In genomic region chr8:108748095-108748494, GRCm38 (mm10) we compare ENCODE assay signal across 12 mouse cellular contexts.
DNase-seq lines count a peak whose midpoint lies in the region; ATAC-seq and TF ChIP-seq lines count a peak whose summit lies in the region.
"Had no signal": no experiment of that assay in that cellular context is flagged by ENCODE, and none has a peak within 500 bp of the region (broad histone marks: within the 10 kb centered on the region; RNA-seq: fewer than 3 reads in every experiment).

No protein-coding gene starts in this region.

- ATAC-seq in heart, embryonic 12.5 days (ENCODE audit: insufficient number of reproducible peaks, low FRiP score), result no peak
- ATAC-seq in lung, embryonic 14.5 days (ENCODE audit: insufficient read depth), result no peak
- no peak for ATAC-seq in liver, embryonic 12.5 days
- ATAC-seq: CD4-positive, CD25-positive, alpha-beta regulatory T cell, adult 4 months had no signal

- peak overlapping the region; percentile 29 for H3K4me2 ChIP-seq in heart, embryonic 12.5 days
- peak overlapping the region; percentile 32; the same call in 1 of the 2 replicates for H3K4me2 ChIP-seq in lung, embryonic 14.5 days
- peak overlapping the region; percentile 37 for H3K4me2 ChIP-seq in liver, embryonic 12.5 days

- no peaks in the 10 kb centered on the region for H3K36me3 ChIP-seq in heart, embryonic 12.5 days
- H3K36me3 ChIP-seq in heart, embryonic 10.5 days, result no peaks in the 10 kb centered on the region
- H3K36me3 ChIP-seq in lung, embryonic 14.5 days (ENCODE audit: insufficient read depth), result no peaks in the 10 kb centered on the region
- H3K36me3 ChIP-seq in liver, embryonic 12.5 days, result no peaks in the 10 kb centered on the region

- H3K9ac ChIP-seq in heart, embryonic 12.5 days, result no peak overlapping the region; the same call in 1 of the 2 replicates
- H3K9ac ChIP-seq in lung, embryonic 14.5 days, result no peak overlapping the region
- H3K9ac ChIP-seq in liver, embryonic 12.5 days, result no peak overlapping the region

- H3K4me3 ChIP-seq in heart, embryonic 12.5 days, result no peak overlapping the region
- H3K4me3 ChIP-seq in heart, embryonic 10.5 days, result no peak overlapping the region
- H3K4me3 ChIP-seq in lung, embryonic 14.5 days (ENCODE audit: low read depth, low read length), result no peak overlapping the region
- H3K4me3 ChIP-seq in liver, embryonic 12.5 days, result no peak overlapping the region

- no peak for DNase-seq in heart, embryonic 10.5 days (ENCODE audit: low spot score)
- DNase-seq in lung, embryonic 14.5 days, result peak; percentile 50
- no peak for DNase-seq in lung, postnatal 36 days
- DNase-seq in skeletal muscle tissue, adult 2 months (ENCODE audit: low read depth, low spot score), result peak; percentile 40
- no peak for DNase-seq in spleen, postnatal 10 days (ENCODE audit: low spot score in 2 of 2)
- no peak for DNase-seq in cerebellum, postnatal 10 days
- DNase-seq: kidney, adult 8-10 months; thymus, postnatal 14 days had no signal

- 50% methylated on average over 11 of the region's 11 CpGs for WGBS in heart, embryonic 12.5 days
- WGBS in heart, embryonic 10.5 days, result 55% methylated on average over 11 of the region's 11 CpGs
- 45% methylated on average over 11 of the region's 11 CpGs for WGBS in lung, embryonic 14.5 days
- 22% methylated on average over 11 of the region's 11 CpGs for WGBS in liver, embryonic 12.5 days (ENCODE audit: insufficient replicate concordance)

- no peaks in the 10 kb centered on the region for H3K27me3 ChIP-seq in heart, embryonic 12.5 days (replicated peaks)
- H3K27me3 ChIP-seq in heart, embryonic 10.5 days (ENCODE audit: insufficient read depth, poor library complexity, severe bottlenecking), result no peaks in the 10 kb centered on the region
- no peaks in the 10 kb centered on the region for H3K27me3 ChIP-seq in lung, embryonic 14.5 days (ENCODE audit: insufficient read depth, low read length)
- no peaks in the 10 kb centered on the region for H3K27me3 ChIP-seq in liver, embryonic 12.5 days (replicated peaks)

- TF ChIP-seq CTCF in lung, embryonic 14.5 days (IDR thresholded peaks at IDR 0.05; ENCODE audit: low read depth), result no peak

- no peaks in the 10 kb centered on the region for H3K9me3 ChIP-seq in heart, embryonic 12.5 days (replicated peaks)
- H3K9me3 ChIP-seq in heart, embryonic 10.5 days, result no peaks in the 10 kb centered on the region
- no peaks in the 10 kb centered on the region for H3K9me3 ChIP-seq in lung, embryonic 14.5 days (ENCODE audit: low read depth, low read length)
- no peaks in the 10 kb centered on the region for H3K9me3 ChIP-seq in liver, embryonic 12.5 days (replicated peaks)
- H3K9me3 ChIP-seq: hindbrain, embryonic 10.5 days had no signal

- H3K4me1 ChIP-seq in heart, embryonic 12.5 days (replicated peaks), result peaks cover 46% of the 10 kb centered on the region
- peaks cover 50% of the 10 kb centered on the region for H3K4me1 ChIP-seq in heart, embryonic 10.5 days
- H3K4me1 ChIP-seq in lung, embryonic 14.5 days (ENCODE audit: insufficient read depth), result peaks cover 19% of the 10 kb centered on the region
- peaks cover 41% of the 10 kb centered on the region for H3K4me1 ChIP-seq in liver, embryonic 12.5 days

- H3K27ac ChIP-seq in heart, embryonic 12.5 days (ENCODE audit: poor library complexity, severe bottlenecking), result no peak overlapping the region
- H3K27ac ChIP-seq in heart, embryonic 10.5 days, result no peak overlapping the region
- 0 out of 2 replicates have a peak overlapping the region, but pooled peaks have one; percentile 43 for H3K27ac ChIP-seq in lung, embryonic 14.5 days (ENCODE audit: low read depth)
- H3K27ac ChIP-seq in liver, embryonic 12.5 days, result no peak overlapping the region

Comparison
In these comparisons a context has a peak if more than half of its experiments do, and no peak if none do; other contexts are left out.
1. DNase-seq: peak in lung, embryonic 14.5 days (single experiment) and skeletal muscle tissue, adult 2 months (single experiment); none in heart, embryonic 10.5 days (single experiment), lung, postnatal 36 days (single experiment), spleen, postnatal 10 days (0 of 2) and cerebellum, postnatal 10 days (0 of 2).
2. Peak in every context shown above with its lines, with median percentiles within 50 percentile points of each other: H3K4me2 ChIP-seq.